Mouse (Mus musculus) lung, adult 18-20 months (tissue): Measurements from ENCODE around the gene Fam168b.

ENCODE experiments used
- DNase-seq, 2 experiments: peaks; one replicate each; pipeline ENCODE4 v3.0.0; 2022; ENCODE audit warnings: mixed read lengths in 2 of 2

The Fam168b gene

DNA sequence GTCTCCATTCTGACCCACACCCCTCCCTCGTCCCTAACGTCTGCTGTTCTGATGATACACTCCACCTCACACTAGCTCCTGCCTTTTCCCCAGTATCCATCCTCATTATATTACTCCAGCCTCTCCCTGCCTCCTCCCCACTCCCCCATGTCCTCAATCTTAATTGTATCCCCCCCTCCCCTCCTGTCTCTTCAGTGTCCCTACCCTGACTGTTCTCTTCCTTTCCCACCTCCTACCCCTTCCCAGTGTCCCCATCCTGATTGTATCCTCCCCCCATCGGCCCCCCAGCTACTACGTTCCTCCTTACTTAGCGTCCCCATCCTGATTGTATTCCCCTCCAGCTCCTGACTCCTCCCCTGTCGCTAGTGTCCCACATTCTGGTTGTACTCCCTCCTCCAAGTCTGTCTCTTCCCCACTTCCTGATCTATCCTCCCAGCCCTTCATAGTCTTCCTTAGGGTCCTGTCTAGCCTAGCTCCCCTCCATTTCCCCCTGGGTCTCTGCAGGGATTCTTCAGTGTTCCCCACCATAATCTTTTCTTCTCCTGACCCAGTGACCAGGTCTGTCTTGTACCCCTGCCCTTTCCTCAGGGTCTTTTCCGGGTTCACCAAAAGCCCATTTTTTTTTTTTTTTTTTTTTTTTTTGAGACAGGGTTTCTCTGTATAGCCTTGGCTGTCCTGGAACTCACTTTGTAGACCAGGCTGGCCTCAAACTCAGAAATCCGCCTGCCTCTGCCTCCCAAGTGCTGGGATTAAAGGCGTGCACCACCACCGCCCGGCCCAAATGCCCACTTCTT lies 7.7 kb upstream of the Fam168b start:
- no peak for DNase-seq

- peak; percentile 91 to 93 for DNase-seq
Measured at GRCm38 (mm10) chr1:34849745-34850342, 7.0 kb upstream of the Fam168b start, which contains the start of gene Plekhb2. Plekhb2 (plus strand) TSS chr1:34849976.

GRCm38 (mm10) chr1:34847070-34847469 lies 4.2 kb upstream of the Fam168b start:
- no peak for DNase-seq

GRCm38 (mm10) chr1:34842389-34842861 lies 440 bp downstream of the Fam168b start:
- DNase-seq: peak in 1 of 2 experiments; percentile 47

GRCm38 (mm10) chr1:34841709-34842388 lies 1.0 kb downstream of the Fam168b start:
- DNase-seq: no peak

DNA sequence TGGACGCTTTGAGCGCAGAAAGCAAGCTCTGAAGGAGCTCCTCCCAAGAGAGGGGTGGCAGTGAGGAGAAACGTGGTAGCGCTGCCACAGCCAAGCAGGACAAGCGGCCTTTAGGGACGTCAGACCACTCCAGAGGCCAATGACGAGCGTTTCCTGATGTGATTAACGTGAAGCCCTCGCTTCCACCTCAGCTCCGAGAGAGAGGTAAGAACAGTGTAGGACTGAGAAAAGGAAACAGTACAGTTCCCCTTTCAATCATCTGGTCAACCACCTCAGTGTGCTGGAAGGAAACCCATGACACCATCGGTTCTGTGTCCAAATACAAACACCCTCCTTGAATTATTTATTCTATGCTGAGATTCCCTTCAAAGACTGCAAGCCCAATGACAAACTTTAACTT lies 3.6 kb downstream of the Fam168b start:
- peak in 1 of 2 experiments; percentile 35 for DNase-seq

DNA sequence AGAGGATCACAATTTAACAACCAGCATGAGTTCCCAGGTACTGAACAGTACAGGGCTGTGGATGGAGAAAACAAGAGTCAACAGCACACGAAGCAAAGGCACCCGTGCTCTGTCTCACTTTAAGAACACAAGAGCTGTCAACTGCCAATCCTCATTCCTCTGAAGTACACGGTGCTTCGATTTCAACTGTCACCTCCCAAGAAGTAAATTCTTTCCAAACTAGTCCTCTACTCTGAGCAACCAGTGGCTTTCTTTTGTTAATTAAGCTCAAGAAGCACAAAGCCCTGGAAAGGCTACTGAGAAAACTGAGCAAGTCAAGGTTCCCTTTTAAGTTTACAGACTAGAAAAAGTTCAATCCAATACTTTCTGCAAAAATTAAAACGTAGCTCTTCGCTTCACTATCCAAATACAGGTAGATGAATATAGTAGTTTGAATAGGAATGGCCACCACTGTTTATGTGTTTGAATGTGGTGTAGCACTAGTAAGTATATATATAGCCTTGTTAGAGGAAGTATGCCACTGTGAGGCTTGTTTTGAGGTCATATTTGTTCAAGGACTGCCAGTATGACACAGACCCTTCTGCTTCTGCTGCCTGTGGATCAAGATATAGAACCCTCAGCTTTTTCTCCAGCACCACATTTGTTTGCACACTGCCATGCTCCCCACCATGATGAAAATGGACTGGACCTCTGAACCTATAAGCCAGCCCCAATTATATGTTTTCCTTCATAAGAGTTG lies 4.7 kb downstream of the Fam168b start:
- no peak for DNase-seq

- DNase-seq: peak; percentile 67 to 77
Measured at GRCm38 (mm10) chr1:34834904-34835303, 8.0 kb downstream of the Fam168b start.

GRCm38 (mm10) chr1:34831381-34831780 lies 11.5 kb downstream of the Fam168b start:
- DNase-seq: no peak

GRCm38 (mm10) chr1:34830934-34831333 lies 11.9 kb downstream of the Fam168b start:
- no peak for DNase-seq

DNA sequence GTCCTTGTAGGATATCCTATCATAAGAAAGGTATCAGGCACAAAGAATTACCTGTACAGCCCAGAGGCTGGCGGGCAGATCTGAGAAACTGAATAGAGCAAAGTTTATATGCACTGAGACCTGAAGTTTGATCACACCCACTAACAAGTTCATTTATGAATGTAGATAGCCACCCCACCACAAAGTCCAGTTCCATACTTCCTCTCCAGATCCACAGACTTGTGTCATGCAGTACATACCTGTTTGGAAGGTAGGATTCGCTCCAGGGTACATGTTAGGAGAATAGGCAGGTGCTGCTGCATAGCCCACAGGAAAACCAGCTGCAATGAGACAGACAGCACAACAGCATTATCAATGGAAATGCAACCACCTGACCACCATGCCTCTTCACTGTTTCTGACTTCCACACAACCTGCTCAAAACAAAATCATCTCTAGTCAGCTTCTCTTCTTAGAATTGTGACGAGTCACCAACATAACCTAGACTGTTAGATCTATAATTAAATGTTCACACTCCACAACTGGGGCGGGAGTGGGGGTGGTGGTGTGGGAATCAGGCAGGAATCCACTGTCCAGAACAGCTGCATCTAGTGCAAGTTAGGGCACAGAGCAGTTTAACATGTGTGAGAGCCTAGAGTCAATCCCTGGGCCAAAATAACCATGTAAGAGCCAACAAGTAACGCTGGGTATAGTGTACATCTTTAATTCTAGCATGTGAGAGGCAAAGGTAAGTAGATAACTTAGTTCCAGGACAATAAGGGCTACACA lies 14.2 kb downstream of the Fam168b start:
- DNase-seq: no peak

DNA sequence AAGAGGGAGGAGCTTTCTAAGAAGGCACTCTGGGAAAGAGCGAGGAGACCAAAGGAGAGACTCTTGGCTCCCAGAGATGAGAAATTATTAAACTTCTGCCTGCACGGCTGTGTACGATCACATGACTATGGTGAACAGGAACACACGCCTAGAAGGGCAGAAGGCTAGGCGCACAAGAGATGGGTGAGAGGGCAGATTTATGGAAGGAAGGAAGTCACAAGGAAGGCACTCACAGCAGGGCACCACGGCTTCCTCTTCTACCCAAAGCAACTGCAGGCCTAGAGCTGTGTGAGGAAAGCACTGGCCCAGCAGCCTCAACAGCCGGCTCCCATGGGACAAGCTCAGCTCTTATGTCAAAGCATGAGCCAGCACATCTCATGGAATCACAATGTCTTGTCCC lies 15.0 kb downstream of the Fam168b start:
- DNase-seq: peak in 1 of 2 experiments; percentile 35

DNA sequence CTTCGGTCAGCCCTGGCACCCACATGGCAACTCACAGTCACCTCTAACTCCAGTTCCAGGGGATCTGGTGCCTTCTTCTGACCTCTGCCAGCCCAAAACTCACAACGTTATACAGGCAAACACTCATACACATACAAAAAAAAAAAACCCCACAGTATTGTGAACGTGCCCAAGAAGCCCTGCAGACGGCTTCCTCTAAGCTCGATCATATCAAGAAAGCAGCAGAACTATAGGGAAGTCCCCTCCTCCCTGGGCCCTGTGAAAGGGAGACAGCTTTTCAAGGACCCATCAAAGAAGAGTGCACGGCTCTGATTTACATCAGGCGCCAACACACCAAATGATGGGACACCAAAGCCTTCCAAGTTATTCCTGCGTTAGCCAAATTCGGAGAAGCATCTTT lies 17.0 kb downstream of the Fam168b start:
- DNase-seq: no peak

- no peak for DNase-seq
Measured at GRCm38 (mm10) chr1:34824208-34824607, 18.7 kb downstream of the Fam168b start.

- DNase-seq: peak; percentile 52 to 55
Measured at GRCm38 (mm10) chr1:34823353-34823752, 19.5 kb downstream of the Fam168b start.

- no peak for DNase-seq
Measured at GRCm38 (mm10) chr1:34822746-34823145, 20.1 kb downstream of the Fam168b start.

DNA sequence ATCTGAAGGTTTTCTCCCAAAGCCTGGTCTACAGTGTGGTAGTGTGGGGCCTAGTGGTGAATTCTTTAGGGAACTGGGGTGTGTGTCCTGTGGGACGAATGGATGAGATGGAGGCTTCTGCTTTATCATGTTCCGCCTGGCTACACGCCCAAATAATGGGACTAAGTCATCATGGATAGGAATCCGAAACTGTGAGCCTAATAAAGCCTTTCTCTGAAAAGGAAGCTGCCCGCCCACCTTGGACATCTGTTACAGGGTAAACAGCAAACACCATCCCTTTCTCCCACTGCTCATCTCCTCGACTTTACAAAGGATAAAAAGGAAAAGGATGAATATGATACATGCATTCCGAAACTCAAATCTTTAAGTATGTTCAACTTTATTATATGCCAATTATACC lies 20.9 kb downstream of the Fam168b start:
- DNase-seq: no peak

DNA sequence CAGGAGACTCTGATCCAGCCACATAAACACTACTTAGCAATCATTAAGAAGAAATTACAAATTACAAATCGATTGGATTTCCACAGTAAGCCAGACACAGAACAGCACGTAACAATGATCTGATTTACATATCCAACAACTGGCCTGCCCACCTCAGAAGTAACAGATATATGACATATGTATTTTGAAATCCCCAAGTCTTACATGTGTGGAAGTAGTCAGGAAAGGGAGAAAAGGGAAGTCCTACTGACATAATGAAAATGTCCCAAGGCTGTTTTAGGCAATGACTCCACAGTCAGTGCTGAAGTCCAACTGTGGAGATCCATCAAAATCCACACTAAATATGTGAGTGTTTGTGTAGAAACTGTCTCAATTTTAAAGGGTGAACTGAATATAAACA lies 21.5 kb downstream of the Fam168b start:
- no peak for DNase-seq

- DNase-seq: peak; percentile 35 to 70
Measured at GRCm38 (mm10) chr1:34819225-34819910, 23.5 kb downstream of the Fam168b start.

GRCm38 (mm10) chr1:34815843-34816242 lies 27.0 kb downstream of the Fam168b start:
- DNase-seq: peak; percentile 51 to 59
